Mouse (Mus musculus) liver, embryonic 15.5 days (tissue): ENCODE data around the gene Pmm2. TPM values are rescaled to one million over a fixed set of nuclear protein-coding genes. Genes with fewer than 3 reads are reported as not detected.

Experiments
- ATAC-seq: fragments of 200-750 bp; cut with Nextera tagmentation; 2 replicates; pipeline ENCODE4 v1.8.0; 2017; ENCODE audit warnings: moderate number of reproducible peaks, mild to moderate bottlenecking, moderate library complexity; ENCODE audit not compliant: insufficient read depth
- H3K27ac ChIP-seq: fragments of 300-500 bp; sonication (generic); replicated peaks from 2 replicates; pipeline ENCODE4 v1.5.1; 2015; ENCODE audit warnings: mild to moderate bottlenecking, inconsistent platforms
- H3K27me3 ChIP-seq: fragments of 300-500 bp; sonication (generic); 2 replicates; pipeline ENCODE4 v1.6.1; 2015; ENCODE audit warnings: mild to moderate bottlenecking, inconsistent platforms
- H3K36me3 ChIP-seq: fragments of 300-500 bp; sonication (generic); replicated peaks from 2 replicates; pipeline ENCODE4 v1.6.1; 2015; ENCODE audit warnings: moderate library complexity, mild to moderate bottlenecking, inconsistent platforms
- H3K4me1 ChIP-seq: fragments of 300-500 bp; sonication (generic); replicated peaks from 2 replicates; pipeline ENCODE4 v1.6.1; 2015; ENCODE audit warnings: inconsistent platforms
- H3K4me2 ChIP-seq: fragments of 300-500 bp; sonication (generic); 2 replicates; pipeline ENCODE4 v1.6.1; 2015; ENCODE audit warnings: moderate library complexity, mild to moderate bottlenecking, inconsistent platforms
- H3K4me3 ChIP-seq: fragments of 300-500 bp; sonication (generic); replicated peaks from 2 replicates; pipeline ENCODE4 v1.5.1; 2015; ENCODE audit warnings: mild to moderate bottlenecking, inconsistent platforms
- H3K9ac ChIP-seq: fragments of 300-500 bp; sonication (generic); 2 replicates; pipeline ENCODE4 v1.6.1; 2015; ENCODE audit warnings: moderate library complexity, mild to moderate bottlenecking, inconsistent platforms
- H3K9me3 ChIP-seq: fragments of 300-500 bp; sonication (generic); replicated peaks from 2 replicates; pipeline ENCODE4 v1.6.1; 2016; ENCODE audit warnings: inconsistent platforms
- WGBS: fragments of 180-500 bp; shearing (Covaris S2); methylation state at CpG from one replicate; pipeline ENCODE4 v1.1.7; 2015; ENCODE audit warnings: mixed read lengths; ENCODE audit not compliant: insufficient replicate concordance; 5-methylcytosine and 5-hydroxymethylcytosine counted together
- polyA plus RNA-seq: library from polyadenylated mRNA; unstranded; fragments of >200 nt; fragmentation: Nextera tagmentation; extraction: Ambion mirVana; gene quantifications from 2 replicates; pipeline ENCODE4 v1.2.1, GENCODE M21; 2015

Gene Pmm2
- polyA plus RNA-seq, 1 experiment from 2014 or later = 30.4 TPM

GRCm38 (mm10) chr16:8679780-8680179 lies 42.3 kb downstream of the Pmm2 start:
- no peak overlapping the region for H3K4me3 ChIP-seq
- peaks cover 75% of the 10 kb centered on the region for H3K4me1 ChIP-seq
- H3K9me3 ChIP-seq = no peaks in the 10 kb centered on the region
- H3K4me2 ChIP-seq = no peak overlapping the region
- WGBS = 66% methylated on average over 3 of the region's 3 CpGs
- H3K27ac ChIP-seq = peak overlapping the region; percentile 97
- H3K9ac ChIP-seq = no peak overlapping the region
- ATAC-seq = no peak
- peaks cover 23% of the 10 kb centered on the region for H3K36me3 ChIP-seq
- no peaks in the 10 kb centered on the region for H3K27me3 ChIP-seq

DNA sequence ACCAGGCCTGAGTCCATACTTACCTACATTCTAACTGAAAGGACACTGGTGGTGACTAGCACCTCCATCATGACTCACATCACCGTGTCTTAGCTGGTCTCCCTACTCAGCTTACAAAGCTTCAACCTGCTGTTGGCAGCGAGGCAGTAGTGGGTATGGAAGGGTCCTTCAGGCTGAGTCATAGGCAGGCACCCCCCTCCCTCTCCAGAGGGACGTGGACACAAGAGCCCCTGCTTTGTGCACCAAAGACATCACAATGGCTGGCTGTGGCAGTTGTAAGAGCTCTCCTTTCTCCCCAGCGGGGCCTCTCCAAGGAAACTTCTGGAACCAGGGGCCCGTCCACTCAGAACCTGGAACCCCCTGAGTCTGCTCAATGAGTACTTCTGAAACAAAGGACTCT lies 43.0 kb downstream of the Pmm2 start, which contains the start of gene Gm5767:
Gene Gm5767, plus strand, starts transcription at position 301 of the 400 bp plus-strand sequence.
- H3K36me3 ChIP-seq = peaks cover 30% of the 10 kb centered on the region
- no peak within 1 kb of the TSS for H3K4me3 ChIP-seq
- H3K9me3 ChIP-seq = no peaks in the 10 kb centered on the region
- no peak for ATAC-seq
- H3K4me1 ChIP-seq = peaks cover 75% of the 10 kb centered on the region
- peak within 1 kb of the TSS; percentile 97 for H3K27ac ChIP-seq
- H3K4me2 ChIP-seq = no peak within 1 kb of the TSS
- H3K9ac ChIP-seq = no peak within 1 kb of the TSS
- WGBS = 70% methylated on average over 5 of the region's 5 CpGs
- H3K27me3 ChIP-seq = no peaks in the 10 kb centered on the region

DNA sequence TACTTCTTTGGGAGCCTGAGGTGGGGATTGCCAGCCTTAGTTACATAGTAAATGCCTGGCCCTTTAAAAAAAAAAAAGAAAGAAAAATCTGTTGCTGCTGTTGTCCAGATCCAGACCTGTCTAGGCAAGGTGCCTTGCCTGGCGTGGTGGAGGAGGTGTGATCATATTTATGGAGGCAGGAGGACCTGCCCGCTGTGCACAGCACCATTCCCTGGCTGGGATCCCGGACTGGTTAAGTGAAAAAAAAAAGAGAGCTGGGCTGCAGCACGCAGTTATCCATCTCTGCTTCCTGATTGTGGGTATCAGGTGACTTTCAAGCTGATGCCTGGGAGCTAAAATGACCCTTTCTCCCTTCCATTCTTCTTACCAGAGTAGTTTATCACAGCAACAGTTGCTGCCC lies 47.6 kb downstream of the Pmm2 start:
- H3K27ac ChIP-seq = peak overlapping the region; percentile 97
- H3K9ac ChIP-seq = peak overlapping the region; percentile 28; the same call in 1 of the 2 replicates
- H3K9me3 ChIP-seq = no peaks in the 10 kb centered on the region
- no peak overlapping the region for H3K4me2 ChIP-seq
- ATAC-seq = no peak
- H3K27me3 ChIP-seq = no peaks in the 10 kb centered on the region
- H3K36me3 ChIP-seq = peaks cover 65% of the 10 kb centered on the region
- no peak overlapping the region for H3K4me3 ChIP-seq
- H3K4me1 ChIP-seq = peaks cover 74% of the 10 kb centered on the region
- WGBS = 66% methylated on average over 4 of the region's 4 CpGs

- ATAC-seq = peak; percentile 42
- Histone ChIP-seq H3K4me2 (peak overlapping the region; percentile 75), H3K9me3 (no peaks in the 10 kb centered on the region), H3K9ac (peak overlapping the region; percentile 64), H3K4me3 (peak overlapping the region; percentile 37), H3K27ac (peak overlapping the region; percentile 97), H3K36me3 (peaks cover 77% of the 10 kb centered on the region), H3K4me1 (peaks cover 67% of the 10 kb centered on the region), H3K27me3 (no peaks in the 10 kb centered on the region)
- 21% methylated on average over 7 of the region's 7 CpGs for WGBS
Observed at GRCm38 (mm10) chr16:8686121-8686870, 48.8 kb downstream of the Pmm2 start.

DNA sequence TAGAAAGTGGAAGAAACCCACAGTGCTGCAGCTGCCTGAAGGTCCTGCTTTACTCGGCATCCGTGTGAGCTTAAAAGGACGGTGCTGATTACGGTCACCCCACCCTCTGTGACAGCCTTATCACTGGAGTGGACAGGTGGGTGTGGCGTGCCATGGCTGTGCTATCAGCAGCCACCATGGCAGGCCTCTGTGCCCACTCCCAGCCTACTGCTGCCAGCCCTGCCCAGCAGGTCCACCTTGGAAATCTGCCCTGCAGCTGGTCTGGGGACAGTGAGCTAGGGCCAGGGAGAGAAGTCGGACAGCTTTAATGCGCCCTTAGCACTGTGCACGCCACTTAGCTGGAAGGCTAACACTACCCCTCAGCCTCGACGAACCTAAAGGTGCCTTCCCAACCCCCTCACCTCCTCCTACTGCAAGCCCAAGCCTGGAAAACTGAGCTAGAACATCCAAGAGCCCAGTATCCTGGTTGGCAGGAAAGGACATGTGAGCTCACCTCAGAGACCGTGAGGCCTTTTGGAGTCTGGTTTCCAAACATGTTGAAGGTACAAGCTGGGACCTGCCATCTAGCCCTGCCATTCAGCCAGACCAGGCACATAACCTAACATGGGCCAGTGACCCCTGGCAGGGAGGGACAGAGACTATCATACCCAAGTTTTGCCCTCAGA lies 49.5 kb downstream of the Pmm2 start:
- WGBS = 24% methylated on average over 11 of the region's 11 CpGs
- Histone ChIP-seq H3K27me3 (no peaks in the 10 kb centered on the region), H3K4me1 (peaks cover 69% of the 10 kb centered on the region), H3K36me3 (peaks cover 84% of the 10 kb centered on the region), H3K9me3 (no peaks in the 10 kb centered on the region), H3K4me2 (peak overlapping the region; percentile 75), H3K4me3 (peak overlapping the region; percentile 37), H3K27ac (peak overlapping the region; percentile 97), H3K9ac (peak overlapping the region; percentile 64)
- peak; percentile 98 for ATAC-seq

GRCm38 (mm10) chr16:8687559-8688112 lies 50.2 kb downstream of the Pmm2 start:
- no peak for ATAC-seq
- Histone ChIP-seq H3K9me3 (no peaks in the 10 kb centered on the region), H3K9ac (peak overlapping the region; percentile 62), H3K27me3 (no peaks in the 10 kb centered on the region), H3K4me3 (peak overlapping the region; percentile 37), H3K36me3 (peaks cover 89% of the 10 kb centered on the region), H3K4me2 (peak overlapping the region; percentile 75), H3K4me1 (peaks cover 69% of the 10 kb centered on the region), H3K27ac (peak overlapping the region; percentile 97)

- H3K36me3 ChIP-seq = peaks cover 89% of the 10 kb centered on the region
- peak overlapping the region; percentile 97 for H3K27ac ChIP-seq
Observed at GRCm38 (mm10) chr16:8689979-8690656, 52.6 kb downstream of the Pmm2 start.

DNA sequence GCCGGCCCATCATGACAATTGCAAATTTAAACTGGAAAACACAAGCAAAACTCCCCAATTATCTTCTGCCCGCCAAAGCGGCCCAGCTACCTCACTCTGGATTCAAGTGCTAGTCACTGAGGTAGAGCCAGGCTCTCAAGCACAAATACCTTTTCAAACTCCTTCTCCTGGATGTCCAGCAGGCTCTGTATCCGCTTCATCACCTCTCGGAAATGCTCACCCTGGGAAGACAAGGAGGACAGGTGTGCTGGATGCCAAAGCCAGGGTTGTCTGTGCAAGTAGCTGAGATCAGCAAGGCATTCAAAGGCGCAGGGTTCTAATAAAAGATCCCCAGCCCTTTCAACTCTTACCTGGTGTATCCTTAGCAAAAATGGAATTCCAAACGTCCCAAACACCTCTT lies 53.7 kb downstream of the Pmm2 start:
- no peak overlapping the region for H3K4me3 ChIP-seq
- H3K4me2 ChIP-seq = no peak overlapping the region
- no peak overlapping the region for H3K9ac ChIP-seq
- no peaks in the 10 kb centered on the region for H3K9me3 ChIP-seq
- H3K27ac ChIP-seq = peak overlapping the region; percentile 97
- no peaks in the 10 kb centered on the region for H3K27me3 ChIP-seq
- WGBS = 89% methylated on average over 7 of the region's 7 CpGs
- no peak for ATAC-seq
- peaks cover 48% of the 10 kb centered on the region for H3K4me1 ChIP-seq
- H3K36me3 ChIP-seq = peaks cover 91% of the 10 kb centered on the region

More at GRCm38 (mm10) chr16:8689979-8690656, 52.6 kb downstream of the Pmm2 start:
- no peaks in the 10 kb centered on the region for H3K9me3 ChIP-seq
- no peak overlapping the region for H3K4me2 ChIP-seq
- H3K4me3 ChIP-seq = no peak overlapping the region
- WGBS = 89% methylated on average over 11 of the region's 11 CpGs
- no peak overlapping the region for H3K9ac ChIP-seq
- no peaks in the 10 kb centered on the region for H3K27me3 ChIP-seq
- no peak for ATAC-seq
- H3K4me1 ChIP-seq = peaks cover 59% of the 10 kb centered on the region

DNA sequence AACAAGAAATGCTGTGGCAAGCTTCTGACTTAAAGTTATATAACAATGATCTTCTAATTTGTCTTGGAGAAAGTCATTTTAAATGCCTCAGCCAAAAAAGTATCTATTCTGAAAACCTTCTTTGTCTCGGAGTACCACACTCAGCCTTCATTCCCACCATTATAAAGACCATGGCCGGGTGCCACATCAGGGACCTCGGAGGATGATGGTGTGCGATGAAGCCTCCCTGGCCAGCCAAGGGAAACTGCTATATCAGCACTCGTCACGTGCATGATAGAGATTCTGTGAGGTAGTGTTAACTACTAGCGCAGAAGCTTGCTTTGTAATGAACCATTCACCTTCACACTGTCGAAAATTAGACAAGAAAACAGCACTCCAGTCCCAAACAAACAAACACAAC lies 62.1 kb downstream of the Pmm2 start:
- 93% methylated on average over 8 of the region's 8 CpGs for WGBS
- Histone ChIP-seq H3K27me3 (no peaks in the 10 kb centered on the region), H3K4me3 (no peak overlapping the region), H3K4me1 (peaks cover 11% of the 10 kb centered on the region; the same call in 1 of the 2 replicates), H3K36me3 (peaks cover 100% of the 10 kb centered on the region), H3K27ac (0 out of 2 replicates have a peak overlapping the region, but pooled peaks have one; percentile 2), H3K9ac (no peak overlapping the region), H3K4me2 (no peak overlapping the region), H3K9me3 (no peaks in the 10 kb centered on the region)
- no peak for ATAC-seq

DNA sequence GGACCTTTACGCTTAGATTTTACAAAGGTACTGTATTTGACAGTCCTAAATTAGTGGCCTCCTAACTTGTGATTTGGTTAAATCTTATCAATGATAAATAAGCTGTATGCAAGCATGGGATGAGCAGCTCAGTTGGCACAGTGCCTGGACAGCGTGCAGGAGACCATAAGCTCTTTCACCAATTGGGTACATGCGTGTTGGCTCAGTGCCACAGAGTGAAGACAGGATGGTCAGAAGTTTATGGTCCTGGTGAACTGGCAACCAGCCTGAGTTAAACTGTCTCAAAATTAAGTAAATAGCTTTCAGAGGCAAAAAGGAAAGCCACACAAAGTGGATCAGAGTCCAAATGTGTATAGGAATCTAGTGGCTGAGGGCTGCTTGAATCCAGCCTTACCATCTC lies 63.1 kb downstream of the Pmm2 start:
- Histone ChIP-seq H3K27ac (0 out of 2 replicates have a peak overlapping the region, but pooled peaks have one; percentile 6), H3K4me3 (no peak overlapping the region), H3K9me3 (no peaks in the 10 kb centered on the region), H3K4me2 (no peak overlapping the region), H3K9ac (no peak overlapping the region), H3K4me1 (peaks cover 11% of the 10 kb centered on the region; the same call in 1 of the 2 replicates), H3K27me3 (no peaks in the 10 kb centered on the region), H3K36me3 (peaks cover 99% of the 10 kb centered on the region)
- peak; percentile 42 for ATAC-seq
- 93% methylated on average over 3 of the region's 3 CpGs for WGBS

DNA sequence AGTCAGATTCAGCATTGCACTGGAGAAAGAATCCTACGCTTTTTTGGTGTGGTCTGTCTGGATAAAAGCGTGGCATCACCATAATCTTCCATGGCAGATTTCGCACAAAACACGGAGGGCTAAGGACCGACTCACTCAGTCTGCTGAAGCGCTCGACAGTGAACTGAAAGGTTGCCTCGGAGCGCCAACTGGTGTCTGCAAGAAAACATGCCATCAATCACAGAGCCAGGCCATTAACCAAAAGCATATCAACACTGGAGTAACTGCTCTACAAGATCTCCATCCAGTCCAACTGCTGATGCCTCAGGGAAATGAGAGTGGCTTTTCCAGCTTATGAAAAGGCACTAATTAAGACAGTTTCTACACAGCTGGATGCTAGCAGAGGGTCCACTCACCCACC lies 74.5 kb downstream of the Pmm2 start:
- H3K4me1 ChIP-seq = peaks cover 34% of the 10 kb centered on the region
- peaks cover 100% of the 10 kb centered on the region for H3K36me3 ChIP-seq
- H3K4me3 ChIP-seq = no peak overlapping the region
- H3K27me3 ChIP-seq = no peaks in the 10 kb centered on the region
- no peak overlapping the region for H3K4me2 ChIP-seq
- WGBS = 83% methylated on average over 9 of the region's 9 CpGs
- ATAC-seq = no peak
- no peaks in the 10 kb centered on the region for H3K9me3 ChIP-seq
- H3K9ac ChIP-seq = no peak overlapping the region
- no peak overlapping the region for H3K27ac ChIP-seq
